Mouse (Mus musculus) lung, embryonic 14.5 days (tissue): ENCODE data around the gene Itgae. TPM values are rescaled to one million over a fixed set of nuclear protein-coding genes. Genes with fewer than 3 reads are reported as not detected.
"Not testable (repeated sequence)": the region's sequence is repeated elsewhere in the genome, so short reads cannot be mapped to it uniquely, and the experiment has no call there.

Experiments
- ATAC-seq: fragments of 200-750 bp; cut with Nextera tagmentation; 2 replicates; pipeline ENCODE4 v1.8.0; 2017; ENCODE audit warnings: mild to moderate bottlenecking, moderate TSS enrichment, moderate library complexity; ENCODE audit not compliant: insufficient read depth
- DNase-seq: peaks from one replicate; pipeline ENCODE4 v3.0.0-alpha.2; 2015
- H3K27ac ChIP-seq: fragments of 300-500 bp; sonication (generic); 2 replicates; pipeline ENCODE4 v1.5.1; 2014; ENCODE audit warnings: low read depth, mild to moderate bottlenecking, moderate library complexity
- H3K27me3 ChIP-seq: fragments of 300-500 bp; sonication (generic); 2 replicates; pipeline ENCODE4 v1.6.1; 2014; ENCODE audit warnings: low read length, control low read depth; ENCODE audit not compliant: insufficient read depth
- H3K36me3 ChIP-seq: fragments of 300-500 bp; sonication (generic); 2 replicates; pipeline ENCODE4 v1.6.1; 2014; ENCODE audit warnings: control low read depth; ENCODE audit not compliant: insufficient read depth
- H3K4me1 ChIP-seq: fragments of 300-500 bp; sonication (generic); 2 replicates; pipeline ENCODE4 v1.6.1; 2014; ENCODE audit warnings: antibody characterized with exemption, control low read depth; ENCODE audit not compliant: insufficient read depth
- H3K4me2 ChIP-seq: fragments of 300-500 bp; sonication (generic); 2 replicates; pipeline ENCODE4 v1.6.1; 2014; ENCODE audit warnings: mild to moderate bottlenecking
- H3K4me3 ChIP-seq: fragments of 300-500 bp; sonication (generic); 2 replicates; pipeline ENCODE4 v1.5.1; 2014; ENCODE audit warnings: low read depth, low read length
- H3K9ac ChIP-seq: fragments of 300-500 bp; sonication (generic); 2 replicates; pipeline ENCODE4 v1.6.1; 2014
- H3K9me3 ChIP-seq: fragments of 300-500 bp; sonication (generic); 2 replicates; pipeline ENCODE4 v1.6.1; 2016; ENCODE audit warnings: low read depth, low read length, control low read depth
- CTCF ChIP-seq: IDR thresholded peaks from 2 replicates; pipeline ENCODE4 v1.5.1; 2016; ENCODE audit warnings: antibody characterized with exemption, low read depth
- WGBS: fragments of 180-500 bp; shearing (Covaris S2); extraction: QIAGEN DNeasy Blood & Tissue Kit; methylation state at CpG from one replicate; pipeline ENCODE4 v1.1.7; 2014; 5-methylcytosine and 5-hydroxymethylcytosine counted together
- polyA plus RNA-seq: library from polyadenylated mRNA; unstranded; fragments of >200 nt; fragmentation: Nextera tagmentation; extraction: Ambion mirVana; gene quantifications from 2 replicates; pipeline ENCODE4 v1.2.1, GENCODE M21; 2014

The Itgae gene
- polyA plus RNA-seq, 1 experiment from 2014 or later: 0.38 TPM

DNA sequence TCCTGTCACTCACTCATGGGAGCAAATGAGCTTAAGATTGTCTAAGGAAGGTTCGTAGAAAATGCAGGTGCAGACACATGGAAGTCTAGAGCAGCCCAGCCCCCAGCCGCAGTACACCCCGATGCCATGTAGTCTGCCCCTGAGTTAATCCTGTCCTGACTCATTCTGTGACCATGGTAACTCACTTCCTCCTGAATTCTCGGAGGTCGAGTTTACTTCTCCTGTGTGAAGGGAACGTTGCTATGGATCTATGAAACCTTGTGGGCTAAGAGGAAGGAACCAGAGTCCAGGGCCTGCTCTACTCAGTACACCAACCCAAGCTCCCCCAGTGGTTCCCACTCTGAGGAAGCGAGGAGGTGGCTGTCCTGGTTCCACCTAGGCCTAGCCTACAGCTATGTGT, 2.5 kb downstream of the Itgae start:
- TF ChIP-seq CTCF: no peak
- DNase-seq (no peak), ATAC-seq (no peak)
- Histone ChIP-seq H3K9me3 (no peaks in the 10 kb centered on the region), H3K27ac (no peak overlapping the region), H3K4me1 (no peaks in the 10 kb centered on the region), H3K27me3 (no peaks in the 10 kb centered on the region), H3K36me3 (no peaks in the 10 kb centered on the region), H3K4me2 (no peak overlapping the region), H3K9ac (no peak overlapping the region), H3K4me3 (no peak overlapping the region)
- 69% methylated on average over 7 of the region's 7 CpGs for WGBS

DNA sequence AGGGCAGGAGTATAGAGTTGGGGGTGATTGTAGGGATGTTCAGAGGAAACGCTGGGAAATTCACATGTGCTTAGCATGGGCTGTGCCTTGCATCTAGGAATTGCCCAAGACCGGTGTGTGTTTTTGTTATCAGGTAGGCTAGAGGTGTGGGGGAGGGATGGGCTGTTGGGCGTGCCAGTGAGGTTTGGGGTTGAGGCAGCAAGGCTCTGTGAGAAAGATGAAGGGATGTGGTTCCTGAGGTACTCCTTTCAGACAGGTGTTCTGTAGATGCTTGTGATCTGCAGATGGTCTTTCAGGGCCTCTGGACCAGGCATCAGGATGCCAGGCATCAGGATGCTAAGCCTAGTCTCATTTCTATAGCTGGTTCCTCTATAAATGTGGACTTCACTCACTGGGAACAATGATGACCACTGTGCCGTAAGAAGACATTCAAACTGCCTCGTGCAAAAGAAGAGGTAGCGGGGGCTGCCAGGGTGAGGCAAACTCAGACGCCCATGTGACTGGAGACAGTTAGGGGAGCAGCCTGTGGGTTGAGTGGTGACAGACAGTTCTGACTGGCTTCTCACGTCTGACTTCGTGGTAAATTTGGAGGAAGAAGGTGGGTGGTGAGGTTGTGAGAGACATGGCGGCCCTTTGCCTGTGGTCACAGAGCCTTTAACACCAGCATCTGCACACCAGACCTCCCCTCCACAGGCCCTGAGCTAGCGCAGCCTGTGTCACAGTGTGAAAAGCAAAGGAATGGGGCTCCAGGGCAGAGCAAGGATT, 4.0 kb downstream of the Itgae start:
- H3K27ac ChIP-seq: no peak overlapping the region

DNA sequence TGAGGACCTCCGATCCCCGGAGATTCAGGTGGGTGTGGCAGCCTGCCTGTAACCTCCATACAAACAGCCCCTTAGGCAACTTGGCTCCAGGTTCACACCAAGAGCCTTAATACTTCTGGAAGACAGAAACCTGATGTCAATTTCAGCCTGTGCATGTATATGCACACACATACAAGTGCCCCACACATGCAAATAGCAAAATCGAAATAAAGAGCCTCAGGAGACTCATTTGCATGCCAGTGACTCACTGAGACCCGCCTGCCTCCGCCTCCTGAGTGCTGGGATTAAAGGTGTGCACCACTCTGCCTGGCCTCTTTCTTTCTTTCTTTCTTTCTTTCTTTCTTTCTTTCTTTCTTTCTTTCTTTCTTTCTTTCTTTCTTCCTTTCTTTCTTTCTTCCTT, 8.5 kb downstream of the Itgae start:
- no peak overlapping the region for H3K4me3 ChIP-seq
- no peak overlapping the region for H3K27ac ChIP-seq
- 63% methylated on average over 5 of the region's 5 CpGs for WGBS
- no peak for TF ChIP-seq CTCF
- no peak for DNase-seq
- H3K4me2 ChIP-seq: no peak overlapping the region
- no peaks in the 10 kb centered on the region for H3K4me1 ChIP-seq
- H3K9ac ChIP-seq: no peak overlapping the region
- H3K27me3 ChIP-seq: no peaks in the 10 kb centered on the region
- no peak for ATAC-seq
- H3K9me3 ChIP-seq: no peaks in the 10 kb centered on the region
- no peaks in the 10 kb centered on the region for H3K36me3 ChIP-seq

More for the DNA sequence above, 4.0 kb downstream of the Itgae start:
- Histone ChIP-seq H3K36me3 (no peaks in the 10 kb centered on the region), H3K9me3 (no peaks in the 10 kb centered on the region), H3K4me2 (no peak overlapping the region), H3K27me3 (no peaks in the 10 kb centered on the region), H3K4me3 (no peak overlapping the region), H3K9ac (no peak overlapping the region), H3K4me1 (no peaks in the 10 kb centered on the region)
- TF ChIP-seq CTCF: no peak
- ATAC-seq (no peak), DNase-seq (no peak)
- WGBS: 70% methylated on average over 11 of the region's 11 CpGs

DNA sequence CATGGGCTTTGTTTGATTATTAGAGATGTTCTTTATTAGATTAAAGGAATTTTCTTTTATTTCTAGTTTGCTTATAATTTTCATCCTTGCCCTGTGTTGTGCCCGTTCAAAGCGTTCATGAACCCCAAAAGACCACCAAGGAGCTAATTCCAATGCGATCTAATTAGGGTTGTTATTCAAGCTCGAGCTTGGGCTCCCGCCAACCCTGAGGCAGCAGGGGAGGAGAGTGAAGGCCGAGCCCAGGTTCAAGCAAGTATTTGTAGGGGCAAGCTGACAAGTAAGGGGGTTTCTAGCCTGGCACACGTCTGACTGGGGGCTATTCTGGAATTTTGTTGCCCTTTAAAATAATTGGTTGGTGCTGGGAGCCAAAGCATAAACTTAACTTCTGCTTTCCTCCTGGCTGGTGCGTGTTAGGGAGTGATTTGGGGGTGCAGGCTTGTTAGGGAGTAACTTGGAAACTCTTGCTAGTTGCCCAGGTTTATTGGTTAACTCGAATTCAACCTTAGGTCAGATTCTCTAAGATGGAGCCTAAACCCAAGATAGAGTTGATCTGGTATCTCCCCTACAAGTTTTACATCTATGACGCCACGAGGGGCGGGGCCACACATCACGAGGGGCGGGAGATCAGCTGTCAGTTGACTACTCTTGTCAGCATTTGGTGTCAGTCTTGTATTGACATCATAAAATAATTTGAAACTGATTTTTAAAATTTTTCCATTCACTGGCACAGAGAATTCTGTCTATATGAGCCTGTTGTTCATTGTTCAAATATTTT, 9.8 kb downstream of the Itgae start:
- no peaks in the 10 kb centered on the region for H3K9me3 ChIP-seq
- no peaks in the 10 kb centered on the region for H3K4me1 ChIP-seq
- 69% methylated on average over 14 of the region's 14 CpGs for WGBS
- H3K36me3 ChIP-seq: no peaks in the 10 kb centered on the region
- no peak overlapping the region for H3K4me3 ChIP-seq
- no peak overlapping the region for H3K4me2 ChIP-seq
- no peak for ATAC-seq
- DNase-seq: no peak
- H3K27ac ChIP-seq: no peak overlapping the region
- no peak overlapping the region for H3K9ac ChIP-seq
- no peak for TF ChIP-seq CTCF
- no peaks in the 10 kb centered on the region for H3K27me3 ChIP-seq

DNA sequence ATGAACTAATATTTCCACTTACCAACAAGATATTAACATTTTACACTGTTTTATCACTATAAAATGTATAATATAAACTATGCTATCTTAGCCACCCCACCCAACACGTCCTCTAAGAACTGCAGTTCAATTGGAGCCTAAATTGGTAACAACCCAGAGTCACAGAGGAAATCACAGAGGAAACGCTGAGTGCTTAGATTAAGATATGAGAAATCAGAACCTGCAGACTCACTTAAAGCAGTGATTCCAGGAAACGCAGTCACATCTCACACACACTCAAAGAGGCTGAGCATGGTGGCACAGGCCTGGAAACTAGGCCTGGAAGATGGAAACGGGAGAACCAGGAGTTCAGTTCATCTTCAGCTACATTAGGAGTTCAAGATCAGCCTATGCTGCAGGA, 10.9 kb downstream of the Itgae start:
- Histone ChIP-seq H3K27ac (no peak overlapping the region), H3K9ac (no peak overlapping the region), H3K9me3 (no peaks in the 10 kb centered on the region), H3K4me1 (no peaks in the 10 kb centered on the region), H3K4me3 (no peak overlapping the region), H3K27me3 (no peaks in the 10 kb centered on the region), H3K36me3 (no peaks in the 10 kb centered on the region), H3K4me2 (no peak overlapping the region)
- no peak for ATAC-seq
- no peak for DNase-seq
- TF ChIP-seq CTCF: no peak
- WGBS: 60% methylated on average over 4 of the region's 4 CpGs

DNA sequence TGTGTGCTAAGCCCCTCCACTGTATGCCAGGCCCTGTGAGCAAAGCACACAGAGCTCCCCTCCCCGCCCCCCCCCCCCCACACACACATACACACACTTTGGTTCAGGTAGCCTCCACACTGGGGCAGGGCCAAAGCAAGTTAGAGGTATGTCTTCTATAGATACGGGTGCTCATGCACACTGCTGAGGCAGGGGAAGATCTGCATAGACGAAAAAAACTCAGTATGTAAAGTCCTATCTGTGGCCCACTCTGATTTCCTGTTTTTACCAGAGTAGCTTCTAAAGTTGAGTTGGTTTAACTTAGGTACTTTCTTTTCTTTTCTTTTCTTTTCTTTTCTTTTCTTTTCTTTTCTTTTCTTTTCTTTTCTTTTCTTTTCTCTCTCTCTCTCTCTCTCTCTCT, 14.9 kb downstream of the Itgae start:
- DNase-seq (no peak), ATAC-seq (no peak)
- Histone ChIP-seq H3K27me3 (no peaks in the 10 kb centered on the region), H3K4me1 (no peaks in the 10 kb centered on the region), H3K36me3 (no peaks in the 10 kb centered on the region), H3K9ac (no peak overlapping the region), H3K27ac (no peak overlapping the region), H3K4me2 (no peak overlapping the region), H3K9me3 (no peaks in the 10 kb centered on the region), H3K4me3 (no peak overlapping the region)
- WGBS: 63% methylated on average over 3 of the region's 3 CpGs
- no peak for TF ChIP-seq CTCF

DNA sequence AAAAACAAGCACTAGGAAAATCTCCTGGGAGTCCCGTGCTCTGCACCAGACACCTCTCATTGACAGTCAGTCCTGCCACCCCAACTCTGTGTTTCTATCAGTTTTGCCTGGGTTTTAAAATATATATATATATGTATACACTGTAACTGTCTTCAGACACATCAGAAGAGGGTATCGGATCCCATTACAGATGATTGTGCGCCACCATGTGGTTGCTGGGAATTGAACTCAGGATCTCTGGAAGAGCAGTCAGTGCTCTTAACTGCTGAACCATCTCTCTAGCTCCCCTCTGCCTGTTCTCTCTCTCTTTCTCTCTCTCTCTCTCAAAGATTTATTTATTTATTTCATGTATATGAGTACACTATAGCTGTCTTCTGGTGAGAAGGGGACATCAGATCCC, 17.0 kb downstream of the Itgae start:
- H3K27ac ChIP-seq, ATAC-seq, DNase-seq, H3K4me1 ChIP-seq, H3K9ac ChIP-seq, H3K9me3 ChIP-seq, H3K27me3 ChIP-seq, H3K36me3 ChIP-seq, H3K4me2 ChIP-seq, H3K4me3 ChIP-seq: not testable (repeated sequence)
- 36% methylated on average over 3 of the region's 3 CpGs for WGBS
- TF ChIP-seq CTCF: peak; percentile 45
